Mouse (Mus musculus) megakaryocyte, embryonic 14.5 days (primary cell): Measurements from ENCODE around the gene Trappc6a.

ENCODE experiments used
- FLI1 ChIP-seq: IDR thresholded peaks from 2 replicates; pipeline ENCODE4 v1.6.1; 2012; ENCODE audit warnings: low read length, inconsistent platforms, mixed read lengths
- GATA1 ChIP-seq: IDR thresholded peaks from 3 replicates; pipeline ENCODE4 v1.6.1; 2012; ENCODE audit warnings: mixed read lengths, low read length, inconsistent platforms, borderline replicate concordance

GRCm38 (mm10) chr7:19460500-19460899 is 47.7 kb upstream of the Trappc6a start:
- TF ChIP-seq GATA1 (no peak), FLI1 (no peak)
